Mouse (Mus musculus) kidney, embryonic 15.5 days (tissue): ENCODE measurements around the gene Ddi2. TPM values are rescaled to one million over a fixed set of nuclear protein-coding genes. Genes with fewer than 3 reads are reported as not detected.

Experiments used
- ATAC-seq: fragments of 200-750 bp; cut with Nextera tagmentation; replicated peaks from 2 replicates; pipeline ENCODE4 v1.8.0; 2017; ENCODE audit warnings: moderate TSS enrichment; ENCODE audit not compliant: low FRiP score
- H3K27ac ChIP-seq: fragments of 300-500 bp; sonication (generic); 2 replicates; pipeline ENCODE4 v1.5.1; 2015; ENCODE audit warnings: mild to moderate bottlenecking, inconsistent platforms
- H3K27me3 ChIP-seq: fragments of 300-500 bp; sonication (generic); 2 replicates; pipeline ENCODE4 v1.6.1; 2015; ENCODE audit warnings: inconsistent platforms
- H3K36me3 ChIP-seq: fragments of 300-500 bp; sonication (generic); 2 replicates; pipeline ENCODE4 v1.6.1; 2015; ENCODE audit warnings: inconsistent platforms
- H3K4me1 ChIP-seq: fragments of 300-500 bp; sonication (generic); 2 replicates; pipeline ENCODE4 v1.6.1; 2015; ENCODE audit warnings: inconsistent platforms
- H3K4me2 ChIP-seq: fragments of 300-500 bp; sonication (generic); 2 replicates; pipeline ENCODE4 v1.6.1; 2015; ENCODE audit warnings: moderate library complexity, mild to moderate bottlenecking, inconsistent platforms
- H3K4me3 ChIP-seq: fragments of 300-500 bp; sonication (generic); replicated peaks from 2 replicates; pipeline ENCODE4 v1.5.1; 2015; ENCODE audit warnings: mild to moderate bottlenecking, inconsistent platforms
- H3K9ac ChIP-seq: fragments of 300-500 bp; sonication (generic); 2 replicates; pipeline ENCODE4 v1.6.1; 2015; ENCODE audit warnings: mild to moderate bottlenecking, inconsistent platforms
- H3K9me3 ChIP-seq: fragments of 300-500 bp; sonication (generic); replicated peaks from 2 replicates; pipeline ENCODE4 v1.6.1; 2016; ENCODE audit warnings: inconsistent platforms
- WGBS: fragments of 180-500 bp; shearing (Covaris S2); methylation state at CpG from one replicate; pipeline ENCODE4 v1.1.7; 2015; ENCODE audit warnings: mixed read lengths; 5-methylcytosine and 5-hydroxymethylcytosine counted together
- polyA plus RNA-seq: library from polyadenylated mRNA; unstranded; fragments of >200 nt; fragmentation: Nextera tagmentation; extraction: Ambion mirVana; gene quantifications from 2 replicates; pipeline ENCODE4 v1.2.1, GENCODE M21; 2015

The Ddi2 gene
- polyA plus RNA-seq, 1 experiment from 2014 or later = 21.8 TPM

DNA sequence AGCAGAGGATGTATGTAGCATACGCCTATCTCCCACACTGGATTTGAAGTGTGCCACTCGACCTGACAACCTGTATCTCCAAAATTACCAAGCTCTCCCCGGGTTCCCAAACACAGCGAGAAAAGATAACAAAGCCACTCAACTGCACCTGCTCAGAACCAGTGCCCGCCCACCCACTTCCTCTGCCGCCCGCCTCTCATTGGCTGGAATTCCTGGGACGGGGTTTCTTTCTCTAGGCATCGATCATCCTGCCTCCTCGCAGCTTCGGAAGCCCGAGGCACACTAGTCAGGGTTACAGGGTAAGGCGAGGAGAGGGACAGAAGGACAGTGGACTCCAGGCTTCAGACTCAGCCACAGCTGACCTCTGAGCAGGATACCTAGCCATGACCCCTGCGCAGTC, 94.6 kb downstream of the Ddi2 start:
- H3K36me3 ChIP-seq = peaks cover 82% of the 10 kb centered on the region
- no peak overlapping the region for H3K4me2 ChIP-seq
- ATAC-seq = no peak
- WGBS = 83% methylated on average over 14 of the region's 14 CpGs
- H3K27ac ChIP-seq = no peak overlapping the region
- H3K4me1 ChIP-seq = peaks cover 8% of the 10 kb centered on the region
- H3K27me3 ChIP-seq = no peaks in the 10 kb centered on the region
- H3K9me3 ChIP-seq = no peaks in the 10 kb centered on the region
- no peak overlapping the region for H3K4me3 ChIP-seq
- no peak overlapping the region for H3K9ac ChIP-seq

Other genes with a start within 250 kb of the Ddi2 start
- 10.3 and 11.1 TPM in 2 replicates for gene Spen, start 184.8 kb downstream of the Ddi2 start, polyA plus RNA-seq
- 71.4 and 81.3 TPM in 2 replicates for gene Fblim1, start 117.3 kb downstream of the Ddi2 start, polyA plus RNA-seq
- gene Tmem82, start 104.8 kb downstream of the Ddi2 start, polyA plus RNA-seq = 2.7 and 3.1 TPM in 2 replicates
- gene Slc25a34, start 99.6 kb downstream of the Ddi2 start, polyA plus RNA-seq = 0.27 and 0.49 TPM in 2 replicates
- 4.7 and 6.8 TPM in 2 replicates for gene Plekhm2, start 58.5 kb downstream of the Ddi2 start, polyA plus RNA-seq
- gene Rsc1a1, start 37.8 kb downstream of the Ddi2 start, polyA plus RNA-seq = not detected in 2 replicates
- 1.7 and 2.4 TPM in 2 replicates for gene Agmat, start 23.3 kb upstream of the Ddi2 start, polyA plus RNA-seq
- 5.2 and 5.5 TPM in 2 replicates for gene Dnajc16, start 67.5 kb upstream of the Ddi2 start, polyA plus RNA-seq
- 23.7 and 25.8 TPM in 2 replicates for gene Casp9, start 70.2 kb upstream of the Ddi2 start, polyA plus RNA-seq
- gene Cela2a, start 102.7 kb upstream of the Ddi2 start, polyA plus RNA-seq = 0.19 TPM in 1 of 2 replicates, not detected in the other
- gene Ctrc, start 122.9 kb upstream of the Ddi2 start, polyA plus RNA-seq = not detected in 2 replicates
- 53.9 and 56.7 TPM in 2 replicates for gene Efhd2, start 151.5 kb upstream of the Ddi2 start, polyA plus RNA-seq